Mouse (Mus musculus) lung, adult 2 months (tissue): ENCODE measurements around the gene Grk3.

ENCODE experiments used
- CTCF ChIP-seq: fragments of 200-500 bp; IDR thresholded peaks from 2 replicates; pipeline ENCODE4 v1.5.1; 2011; ENCODE audit warnings: mild to moderate bottlenecking, low read length, control low read depth; ENCODE audit not compliant: insufficient read depth
- POLR2A ChIP-seq: fragments of 200-500 bp; IDR thresholded peaks from 2 replicates; pipeline ENCODE4 v1.6.1; 2011; ENCODE audit warnings: low read depth, mild to moderate bottlenecking, control low read depth, low read length, borderline replicate concordance; ENCODE audit errors: extremely low read depth

- no peak for TF ChIP-seq POLR2A
- TF ChIP-seq CTCF: no peak
Measured at GRCm38 (mm10) chr5:112872999-112873398, 142.6 kb downstream of the Grk3 start.
